Mouse (Mus musculus): Measurements from ENCODE around the gene Tm4sf19. TPM values are rescaled to one million over a fixed set of nuclear protein-coding genes. Genes with fewer than 3 reads are reported as not detected.

The Tm4sf19 gene
- polyA plus RNA-seq, 1 experiment from 2014 or later: not detected

DNA sequence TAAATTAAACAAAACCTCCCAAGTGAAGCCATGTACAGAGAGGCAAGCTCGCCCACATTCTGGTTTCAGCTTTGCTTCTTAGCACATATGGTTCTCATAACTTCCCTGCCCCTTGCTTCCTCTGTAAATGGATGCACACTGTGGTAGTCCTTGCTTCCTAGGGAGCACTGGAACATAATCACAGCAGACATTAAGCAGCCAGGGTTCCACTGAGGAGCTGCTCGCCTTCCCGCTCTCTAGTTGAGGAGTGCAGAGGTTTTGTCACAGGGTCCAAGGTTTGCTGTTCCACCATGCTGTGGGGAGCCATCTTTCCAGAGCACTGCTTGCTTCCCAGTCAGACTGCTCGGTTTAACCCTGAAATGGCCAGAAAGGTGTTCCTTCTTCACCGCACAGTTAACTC lies 54.3 kb downstream of the Tm4sf19 start:
- H3K27ac ChIP-seq: no peak overlapping the region
- ATAC-seq (replicated peaks; ENCODE audit: low FRiP score): no peak
- H3K4me1 ChIP-seq: no peaks in the 10 kb centered on the region
- H3K4me2 ChIP-seq: no peak overlapping the region
- H3K36me3 ChIP-seq: peaks cover 44% of the 10 kb centered on the region
- no peaks in the 10 kb centered on the region for H3K9me3 ChIP-seq (replicated peaks)
- no peak overlapping the region for H3K4me3 ChIP-seq (replicated peaks)
- no peak overlapping the region for H3K9ac ChIP-seq
- 90% methylated on average over 5 of the region's 5 CpGs for WGBS
- no peaks in the 10 kb centered on the region for H3K27me3 ChIP-seq

DNA sequence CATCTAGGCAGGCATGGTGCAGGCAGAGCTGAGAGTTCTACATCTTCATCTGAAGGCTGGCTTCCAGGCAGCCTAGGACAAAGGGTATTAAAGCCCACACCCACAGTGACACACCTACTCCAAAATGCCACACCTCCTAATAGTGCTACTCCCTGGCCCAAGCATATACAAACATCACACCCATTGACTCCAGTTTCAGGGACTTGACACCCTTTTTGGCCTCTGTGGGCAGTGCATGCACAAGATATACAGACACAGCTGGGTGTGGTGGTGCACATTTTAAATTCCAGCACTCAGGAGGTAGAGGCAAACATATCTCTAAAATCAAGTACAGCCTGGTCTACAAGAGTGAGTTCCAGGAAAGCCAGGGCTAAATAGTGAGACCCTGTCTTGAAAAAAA lies 55.8 kb downstream of the Tm4sf19 start:
- no peak for ATAC-seq (replicated peaks; ENCODE audit: low FRiP score)
- no peak overlapping the region for H3K9ac ChIP-seq

DNA sequence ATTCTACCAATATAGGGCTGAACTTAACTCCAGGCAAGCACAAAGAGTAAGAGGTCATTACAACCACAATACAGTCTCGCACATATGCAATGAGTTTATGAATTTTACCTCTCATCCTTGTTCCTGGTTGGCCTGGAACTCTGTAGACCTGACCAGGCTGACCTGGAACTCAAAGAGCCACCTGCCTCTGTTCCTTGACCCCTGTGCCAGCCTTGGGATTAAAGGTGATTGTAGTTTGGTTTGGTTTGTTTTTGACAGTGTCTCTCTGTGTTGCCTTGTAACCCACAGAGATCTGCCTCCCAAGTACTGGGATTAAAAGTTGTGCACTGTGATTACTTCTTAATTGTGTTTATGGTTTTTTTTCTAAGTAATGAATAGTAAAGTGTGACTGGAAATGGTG lies 56.5 kb downstream of the Tm4sf19 start:
- no peak overlapping the region for H3K9ac ChIP-seq
- WGBS: 88% methylated on average over 1 of the region's 1 CpGs
- peaks cover 43% of the 10 kb centered on the region for H3K36me3 ChIP-seq
- H3K4me2 ChIP-seq: no peak overlapping the region
- no peak overlapping the region for H3K27ac ChIP-seq
- H3K4me1 ChIP-seq: no peaks in the 10 kb centered on the region
- no peaks in the 10 kb centered on the region for H3K9me3 ChIP-seq (replicated peaks)
- no peak overlapping the region for H3K4me3 ChIP-seq (replicated peaks)
- no peaks in the 10 kb centered on the region for H3K27me3 ChIP-seq
- ATAC-seq (replicated peaks; ENCODE audit: low FRiP score): no peak

More for the DNA sequence above, 55.8 kb downstream of the Tm4sf19 start:
- H3K4me3 ChIP-seq (replicated peaks): no peak overlapping the region
- H3K4me1 ChIP-seq: no peaks in the 10 kb centered on the region
- no peak overlapping the region for H3K27ac ChIP-seq
- no peaks in the 10 kb centered on the region for H3K9me3 ChIP-seq (replicated peaks)
- no peak overlapping the region for H3K4me2 ChIP-seq
- no peaks in the 10 kb centered on the region for H3K27me3 ChIP-seq
- peaks cover 44% of the 10 kb centered on the region for H3K36me3 ChIP-seq

Other genes starting within 250 kb of the Tm4sf19 start
- 17.7 and 17.8 TPM in 2 replicates for gene Nrros, start 234.9 kb upstream of the Tm4sf19 start, polyA plus RNA-seq (2015; fragmentation: Nextera tagmentation; extraction: Ambion mirVana)
- not detected in 2 replicates for gene Bex6, start 220.7 kb upstream of the Tm4sf19 start, polyA plus RNA-seq (2015; fragmentation: Nextera tagmentation; extraction: Ambion mirVana)
- 10.4 and 11.2 TPM in 2 replicates for gene Fbxo45, start 153.3 kb upstream of the Tm4sf19 start, polyA plus RNA-seq (2015; fragmentation: Nextera tagmentation; extraction: Ambion mirVana)
- 19.3 and 19.5 TPM in 2 replicates for gene Wdr53, start 153.3 kb upstream of the Tm4sf19 start, polyA plus RNA-seq (2015; fragmentation: Nextera tagmentation; extraction: Ambion mirVana)
- not detected in 2 replicates for gene Smco1, start 129.0 kb upstream of the Tm4sf19 start, polyA plus RNA-seq (2015; fragmentation: Nextera tagmentation; extraction: Ambion mirVana)
- 31.2 and 31.5 TPM in 2 replicates for gene Rnf168, start 123.0 kb upstream of the Tm4sf19 start, polyA plus RNA-seq (2015; fragmentation: Nextera tagmentation; extraction: Ambion mirVana)
- 25.4 and 27.3 TPM in 2 replicates for gene Ubxn7, start 68.2 kb upstream of the Tm4sf19 start, polyA plus RNA-seq (2015; fragmentation: Nextera tagmentation; extraction: Ambion mirVana)
- 32.0 and 33.6 TPM in 2 replicates for gene Tctex1d2, start 19.2 kb downstream of the Tm4sf19 start, polyA plus RNA-seq (2015; fragmentation: Nextera tagmentation; extraction: Ambion mirVana)
- gene Pcyt1a, start 30.4 kb downstream of the Tm4sf19 start, polyA plus RNA-seq (2015; fragmentation: Nextera tagmentation; extraction: Ambion mirVana): 35.8 and 41.3 TPM in 2 replicates
- 2.1 and 2.2 TPM in 2 replicates for gene Slc51a, start 87.4 kb downstream of the Tm4sf19 start, polyA plus RNA-seq (2015; fragmentation: Nextera tagmentation; extraction: Ambion mirVana)
- not detected in 2 replicates for gene Zdhhc19, start 95.8 kb downstream of the Tm4sf19 start, polyA plus RNA-seq (2015; fragmentation: Nextera tagmentation; extraction: Ambion mirVana)
- 50.2 and 50.7 TPM in 2 replicates for gene Tfrc, start 208.4 kb downstream of the Tm4sf19 start, polyA plus RNA-seq (2015; fragmentation: Nextera tagmentation; extraction: Ambion mirVana)
- gene Tnk2, start 243.4 kb downstream of the Tm4sf19 start, polyA plus RNA-seq (2015; fragmentation: Nextera tagmentation; extraction: Ambion mirVana): 9.3 and 12.4 TPM in 2 replicates